Mouse (Mus musculus) forebrain, embryonic 11.5 days (tissue): ENCODE results near the gene Mettl22. TPM values are rescaled to one million over a fixed set of nuclear protein-coding genes. Genes with fewer than 3 reads are reported as not detected.

Source experiments
- ATAC-seq: fragments of 200-750 bp; cut with Nextera tagmentation; replicated peaks from 2 replicates; pipeline ENCODE4 v1.8.0; 2017; ENCODE audit warnings: moderate TSS enrichment; ENCODE audit not compliant: low FRiP score
- DNase-seq: peaks from one replicate; pipeline ENCODE4 v3.0.0-alpha.2; 2017; ENCODE audit warnings: low spot score
- H3K27ac ChIP-seq: fragments of 300-500 bp; sonication (generic); 2 replicates; pipeline ENCODE4 v1.5.1; 2014; ENCODE audit warnings: low read depth, low read length
- H3K27me3 ChIP-seq: fragments of 300-500 bp; sonication (generic); 2 replicates; pipeline ENCODE4 v1.6.1; 2014; ENCODE audit warnings: mild to moderate bottlenecking, low read length, mixed read lengths; ENCODE audit not compliant: control insufficient read depth, insufficient read depth
- H3K36me3 ChIP-seq: fragments of 300-500 bp; sonication (generic); 2 replicates; pipeline ENCODE4 v1.6.1; 2014; ENCODE audit warnings: mild to moderate bottlenecking, low read length, moderate library complexity, mixed read lengths; ENCODE audit not compliant: control insufficient read depth, insufficient read depth
- H3K4me1 ChIP-seq: fragments of 300-500 bp; sonication (generic); replicated peaks from 2 replicates; pipeline ENCODE4 v1.6.1; 2014; ENCODE audit warnings: low read length, mixed read lengths; ENCODE audit not compliant: control insufficient read depth, insufficient read depth
- H3K4me2 ChIP-seq: fragments of 300-500 bp; sonication (generic); 2 replicates; pipeline ENCODE4 v1.6.1; 2014; ENCODE audit warnings: low read depth, mild to moderate bottlenecking, low read length, moderate library complexity, mixed read lengths; ENCODE audit not compliant: severe bottlenecking
- H3K4me3 ChIP-seq: fragments of 300-500 bp; sonication (generic); 2 replicates; pipeline ENCODE4 v1.5.1; 2014; ENCODE audit warnings: low read depth, low read length
- H3K9ac ChIP-seq: fragments of 300-500 bp; sonication (generic); 2 replicates; pipeline ENCODE4 v1.6.1; 2014; ENCODE audit warnings: low read length
- H3K9me3 ChIP-seq: fragments of 300-500 bp; sonication (generic); 2 replicates; pipeline ENCODE4 v1.6.1; 2016; ENCODE audit warnings: low read length, mixed read lengths; ENCODE audit not compliant: control insufficient read depth
- WGBS: fragments of 180-500 bp; shearing (Covaris S2); extraction: QIAGEN DNeasy Blood & Tissue Kit; methylation state at CpG from one replicate; pipeline ENCODE4 v1.1.7; 2014; 5-methylcytosine and 5-hydroxymethylcytosine counted together
- polyA plus RNA-seq: library from polyadenylated mRNA; unstranded; fragments of >200 nt; fragmentation: Nextera tagmentation; extraction: Ambion mirVana; gene quantifications from 2 replicates; pipeline ENCODE4 v1.2.1, GENCODE M21; 2014

Mettl22 gene
- polyA plus RNA-seq, 1 experiment from 2014 or later = 16.4 TPM

- ATAC-seq (no peak), DNase-seq (no peak)
- H3K4me2 ChIP-seq = no peak overlapping the region
- H3K9ac ChIP-seq = no peak overlapping the region
- no peaks in the 10 kb centered on the region; the same call in 1 of the 2 replicates for H3K36me3 ChIP-seq
- no peaks in the 10 kb centered on the region for H3K27me3 ChIP-seq
- no peak overlapping the region for H3K27ac ChIP-seq
- no peaks in the 10 kb centered on the region for H3K4me1 ChIP-seq
- H3K4me3 ChIP-seq = no peak overlapping the region
- H3K9me3 ChIP-seq = no peaks in the 10 kb centered on the region
- 43% methylated on average over 13 of the region's 13 CpGs for WGBS
Measured at GRCm38 (mm10) chr16:8491743-8492490, 21.3 kb downstream of the Mettl22 start.

GRCm38 (mm10) chr16:8494268-8494667, 23.7 kb downstream of the Mettl22 start:
- ATAC-seq = peak; percentile 56; the same call in 1 of the 2 replicates
- H3K27ac ChIP-seq = no peak overlapping the region
- no peak overlapping the region for H3K4me3 ChIP-seq
- DNase-seq = peak; percentile 80
- no peaks in the 10 kb centered on the region for H3K9me3 ChIP-seq
- no peaks in the 10 kb centered on the region; the same call in 1 of the 2 replicates for H3K36me3 ChIP-seq
- no peaks in the 10 kb centered on the region for H3K27me3 ChIP-seq
- H3K9ac ChIP-seq = no peak overlapping the region
- H3K4me1 ChIP-seq = no peaks in the 10 kb centered on the region
- 18% methylated on average over 4 of the region's 4 CpGs for WGBS
- no peak overlapping the region for H3K4me2 ChIP-seq

- ATAC-seq = no peak
- H3K4me2 ChIP-seq = no peak overlapping the region
- H3K4me3 ChIP-seq = no peak overlapping the region
- no peaks in the 10 kb centered on the region for H3K36me3 ChIP-seq
- H3K27ac ChIP-seq = no peak overlapping the region
- H3K4me1 ChIP-seq = no peaks in the 10 kb centered on the region
- DNase-seq = no peak
- H3K27me3 ChIP-seq = no peaks in the 10 kb centered on the region
- H3K9me3 ChIP-seq = no peaks in the 10 kb centered on the region
- WGBS = 67% methylated on average over 2 of the region's 2 CpGs
- no peak overlapping the region for H3K9ac ChIP-seq
Measured at GRCm38 (mm10) chr16:8496967-8497366, 26.4 kb downstream of the Mettl22 start.

DNA sequence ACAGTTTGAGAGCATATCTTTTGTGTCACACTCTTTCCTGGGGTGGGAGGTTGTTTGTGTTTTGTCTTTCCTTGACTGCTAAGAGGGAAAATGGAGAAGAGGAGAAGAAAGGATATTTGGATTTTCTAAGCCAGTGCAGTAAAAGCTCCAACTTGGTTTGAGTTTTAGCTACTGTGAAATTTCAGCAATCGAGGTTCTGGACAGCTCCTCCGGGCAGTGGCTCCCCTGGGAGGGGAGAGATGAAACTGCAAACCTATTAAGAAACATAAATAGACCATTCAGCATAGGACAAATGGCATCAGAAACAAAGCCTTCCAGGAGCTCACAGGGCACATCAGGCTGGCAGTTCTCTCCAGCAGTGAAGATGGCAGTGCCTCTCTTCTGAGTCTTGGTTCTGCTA, 33.7 kb downstream of the Mettl22 start:
- 64% methylated on average over 2 of the region's 2 CpGs for WGBS
- ATAC-seq = no peak
- no peaks in the 10 kb centered on the region for H3K36me3 ChIP-seq
- H3K4me1 ChIP-seq = no peaks in the 10 kb centered on the region
- no peak overlapping the region for H3K27ac ChIP-seq
- no peak for DNase-seq
- H3K27me3 ChIP-seq = no peaks in the 10 kb centered on the region
- H3K9ac ChIP-seq = no peak overlapping the region
- H3K9me3 ChIP-seq = no peaks in the 10 kb centered on the region
- no peak overlapping the region for H3K4me3 ChIP-seq
- no peak overlapping the region for H3K4me2 ChIP-seq

GRCm38 (mm10) chr16:8509894-8510293, 39.3 kb downstream of the Mettl22 start:
- Histone ChIP-seq H3K4me1 (peaks cover 2% of the 10 kb centered on the region), H3K36me3 (no peaks in the 10 kb centered on the region), H3K4me3 (no peak overlapping the region), H3K27me3 (peaks cover 2% of the 10 kb centered on the region), H3K9ac (no peak overlapping the region), H3K27ac (no peak overlapping the region), H3K9me3 (no peaks in the 10 kb centered on the region), H3K4me2 (no peak overlapping the region)
- DNase-seq = no peak
- ATAC-seq = no peak
- 71% methylated on average over 5 of the region's 5 CpGs for WGBS

DNA sequence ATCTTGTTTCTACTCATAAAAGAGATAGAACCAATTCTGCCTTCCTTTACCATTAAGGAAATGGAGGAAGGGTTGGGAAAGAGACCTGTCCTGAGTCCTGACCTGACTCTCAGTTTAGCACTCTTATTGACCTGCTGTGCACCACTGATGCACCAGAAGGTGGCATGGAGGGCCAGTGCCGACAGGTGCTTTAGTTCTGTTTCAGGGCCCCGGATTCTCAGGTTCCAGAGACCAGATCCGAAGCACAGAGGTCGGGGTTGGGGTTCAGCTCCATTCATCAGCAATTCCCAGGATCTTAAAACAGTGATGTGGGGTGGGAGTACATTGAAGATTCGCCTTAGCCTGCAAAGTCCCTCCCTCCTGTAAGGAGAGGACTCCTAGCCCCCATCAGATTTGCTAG, 42.2 kb downstream of the Mettl22 start:
- Histone ChIP-seq H3K9ac (no peak overlapping the region), H3K4me2 (peak overlapping the region; percentile 76), H3K27me3 (peaks cover 2% of the 10 kb centered on the region), H3K9me3 (no peaks in the 10 kb centered on the region), H3K4me3 (peak overlapping the region; percentile 47), H3K36me3 (no peaks in the 10 kb centered on the region), H3K27ac (no peak overlapping the region), H3K4me1 (peaks cover 2% of the 10 kb centered on the region)
- ATAC-seq = peak; percentile 34
- no peak for DNase-seq
- WGBS = 3% methylated on average over 5 of the region's 5 CpGs

GRCm38 (mm10) chr16:8513236-8513906, 42.8 kb downstream of the Mettl22 start, which contains the start of gene Abat:
TSS of gene Abat (plus strand) at chr16:8513429.
- Histone ChIP-seq H3K9me3 (no peaks in the 10 kb centered on the region), H3K4me2 (peak within 1 kb of the TSS; percentile 76), H3K27me3 (peaks cover 2% of the 10 kb centered on the region), H3K4me1 (peaks cover 2% of the 10 kb centered on the region), H3K36me3 (no peaks in the 10 kb centered on the region), H3K27ac (no peak within 1 kb of the TSS), H3K9ac (peak within 1 kb of the TSS; percentile 61), H3K4me3 (peak within 1 kb of the TSS; percentile 47)
- 1% methylated on average over 46 of the region's 46 CpGs for WGBS
- DNase-seq (peak; percentile 97), ATAC-seq (peak; percentile 100)

DNA sequence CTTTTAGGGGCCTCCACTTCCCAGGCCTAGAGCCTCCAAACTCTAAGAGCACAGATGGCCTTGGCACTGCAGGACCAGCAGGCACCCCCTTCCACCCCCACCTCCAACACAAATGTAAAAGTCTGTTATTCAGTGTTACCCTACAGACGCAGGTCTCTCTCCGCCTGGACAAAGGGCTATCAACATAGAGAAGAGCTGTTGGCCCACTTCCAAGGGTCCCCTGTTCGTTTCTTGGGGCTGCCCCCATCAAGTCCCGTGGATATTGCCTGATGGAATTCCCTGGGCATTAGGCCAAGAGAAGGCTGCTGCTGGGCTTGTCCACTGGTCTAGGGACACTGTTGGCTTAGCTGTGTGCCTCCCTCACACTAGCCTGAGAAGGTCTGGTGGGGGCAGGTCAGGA, 43.6 kb downstream of the Mettl22 start:
- no peak for DNase-seq
- Histone ChIP-seq H3K27ac (no peak overlapping the region), H3K4me3 (no peak overlapping the region), H3K4me1 (peaks cover 2% of the 10 kb centered on the region), H3K9me3 (no peaks in the 10 kb centered on the region), H3K9ac (no peak overlapping the region), H3K27me3 (peaks cover 2% of the 10 kb centered on the region), H3K36me3 (no peaks in the 10 kb centered on the region), H3K4me2 (peak overlapping the region; percentile 76; the same call in 1 of the 2 replicates)
- WGBS = 41% methylated on average over 4 of the region's 4 CpGs
- ATAC-seq = no peak
